Mouse (Mus musculus) C2C12 (cell line): Measurements from ENCODE around the gene Ssh2. TPM values are rescaled to one million over a fixed set of nuclear protein-coding genes. Genes with fewer than 3 reads are reported as not detected.

ENCODE experiments used
- H3K27me3 ChIP-seq: one replicate; pipeline ENCODE4 v1.6.1; 2011; ENCODE audit not compliant: control insufficient read depth, insufficient read depth, insufficient read length
- H3K36me3 ChIP-seq: one replicate; pipeline ENCODE4 v1.6.1; 2011; ENCODE audit not compliant: control insufficient read depth, insufficient read depth
- H3K4me3 ChIP-seq: one replicate; pipeline ENCODE4 v1.5.1; 2011; ENCODE audit warnings: mild to moderate bottlenecking, control low read depth; ENCODE audit not compliant: poor library complexity, insufficient read depth, severe bottlenecking
- H3K79me2 ChIP-seq: one replicate; pipeline ENCODE4 v1.6.1; 2011; ENCODE audit not compliant: control insufficient read depth, insufficient read depth
- H3K79me3 ChIP-seq: one replicate; pipeline ENCODE4 v1.6.1; 2011; ENCODE audit warnings: low read depth, control low read depth
- H3ac ChIP-seq: one replicate; pipeline ENCODE3; 2011; ENCODE audit warnings: low read depth; ENCODE audit not compliant: control insufficient read depth, insufficient read length
- CEBPB ChIP-seq: IDR thresholded peaks from one replicate; pipeline ENCODE4 v1.6.1; 2011; ENCODE audit warnings: low read depth, mild to moderate bottlenecking, control low read depth, moderate library complexity
- CTCF ChIP-seq: IDR thresholded peaks from one replicate; pipeline ENCODE4 v1.5.1; 2011; ENCODE audit not compliant: control insufficient read depth, insufficient read depth, insufficient read length
- FOSL1 ChIP-seq: IDR thresholded peaks from one replicate; pipeline ENCODE4 v1.8.0; 2011; ENCODE audit warnings: mild to moderate bottlenecking, low read length; ENCODE audit not compliant: poor library complexity, insufficient read depth, severe bottlenecking
- MAX ChIP-seq: IDR thresholded peaks from one replicate; pipeline ENCODE4 v1.6.1; 2011; ENCODE audit warnings: mild to moderate bottlenecking, control low read depth
- MYOD1 ChIP-seq: IDR thresholded peaks from one replicate; pipeline ENCODE4 v1.6.1; 2011; ENCODE audit warnings: low read depth; ENCODE audit not compliant: control insufficient read depth, insufficient read length
- MYOG ChIP-seq: IDR thresholded peaks from one replicate; pipeline ENCODE4 v1.6.1; 2011; ENCODE audit not compliant: control insufficient read depth, insufficient read length; ENCODE audit errors: extremely low read depth
- USF1 ChIP-seq: IDR thresholded peaks from one replicate; pipeline ENCODE4 v1.6.1; 2011; ENCODE audit warnings: low read depth, mild to moderate bottlenecking, control low read depth, moderate library complexity
- polyA plus RNA-seq: library from polyadenylated mRNA; unstranded; fragments of >200 nt; fragmentation: generic; extraction: Trizol; gene quantifications from one replicate; pipeline ENCODE4 v1.2.1, GENCODE M21; 2012; ENCODE audit warnings: missing spikeins

The Ssh2 gene
- polyA plus RNA-seq, 1 experiment, result 2.7 TPM

DNA sequence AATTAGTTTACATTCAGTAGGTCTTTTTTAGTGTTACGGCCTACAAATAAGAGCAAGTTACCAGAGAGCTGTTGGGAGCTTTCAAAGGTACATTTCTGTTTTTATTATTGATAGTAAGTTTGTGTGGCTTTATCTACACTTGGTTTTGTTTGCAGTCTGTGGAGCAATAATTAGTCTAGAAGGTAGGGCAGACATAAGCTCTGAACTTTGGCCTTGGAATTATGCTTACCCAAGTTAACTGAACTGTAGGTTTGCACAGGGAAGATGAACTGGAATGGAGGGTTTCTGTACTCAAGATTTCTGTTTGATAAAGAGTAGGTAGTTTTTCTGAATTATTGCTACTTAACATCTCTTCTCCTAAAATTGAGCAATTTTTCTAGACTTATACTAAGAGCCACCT, 141.8 kb downstream of the Ssh2 start:
- no peak overlapping the region for H3K4me3 ChIP-seq
- no peaks in the 10 kb centered on the region for H3K36me3 ChIP-seq
- no peaks in the 10 kb centered on the region for H3K79me2 ChIP-seq
- H3K27me3 ChIP-seq, result no peaks in the 10 kb centered on the region
- H3K79me3 ChIP-seq, result no peaks in the 10 kb centered on the region
- no peak for TF ChIP-seq CTCF
- no peak overlapping the region for H3ac ChIP-seq

DNA sequence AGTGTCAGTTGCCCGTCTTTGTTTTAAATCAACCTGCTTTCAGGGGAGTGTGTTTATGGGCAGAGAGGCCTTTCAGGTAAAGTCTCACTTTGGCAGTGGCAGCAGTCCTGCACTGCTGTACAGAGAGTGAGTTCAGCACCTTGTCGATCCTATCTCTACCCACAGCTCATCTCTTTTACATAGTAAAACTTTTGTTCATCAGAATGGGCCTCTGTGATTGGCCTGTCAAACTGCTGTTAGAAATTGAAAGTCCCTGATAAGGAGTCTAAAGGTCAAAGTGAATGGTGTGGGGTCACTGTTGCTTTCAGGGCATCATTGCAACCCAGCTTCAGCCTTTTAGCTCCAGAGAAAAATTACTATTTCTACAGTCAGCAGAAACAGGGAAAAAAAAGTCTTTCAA, 147.4 kb downstream of the Ssh2 start:
- H3K36me3 ChIP-seq, result no peaks in the 10 kb centered on the region
- TF ChIP-seq MYOD1 (no peak), USF1 (no peak), MYOG (no peak), CEBPB (no peak), MAX (no peak), FOSL1 (no peak), CTCF (no peak)
- no peak overlapping the region for H3K4me3 ChIP-seq
- no peaks in the 10 kb centered on the region for H3K27me3 ChIP-seq
- no peak overlapping the region for H3ac ChIP-seq
- no peaks in the 10 kb centered on the region for H3K79me2 ChIP-seq
- no peaks in the 10 kb centered on the region for H3K79me3 ChIP-seq

DNA sequence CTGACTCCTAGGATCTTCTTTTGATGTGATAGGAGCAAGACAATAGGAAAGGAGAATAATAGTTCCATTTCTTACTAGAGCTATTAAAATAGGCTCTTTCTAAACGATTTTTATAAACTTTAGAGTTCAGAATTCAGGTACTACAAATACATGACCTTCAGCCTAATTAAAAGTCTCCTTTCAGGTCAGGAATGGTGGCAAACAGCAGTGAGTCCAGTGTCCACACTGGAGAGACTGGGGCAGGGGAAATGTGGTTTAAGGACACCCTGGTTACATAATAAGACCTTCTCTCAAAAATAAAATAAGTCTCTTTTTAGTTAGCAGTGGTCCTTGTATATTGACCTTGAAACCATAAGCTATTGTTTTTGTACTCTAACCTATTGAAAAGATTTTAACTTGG, 148.3 kb downstream of the Ssh2 start:
- Histone ChIP-seq H3K27me3 (no peaks in the 10 kb centered on the region), H3K79me3 (no peaks in the 10 kb centered on the region), H3K36me3 (no peaks in the 10 kb centered on the region), H3K4me3 (no peak overlapping the region), H3ac (no peak overlapping the region), H3K79me2 (no peaks in the 10 kb centered on the region)
- TF ChIP-seq CEBPB, result no peak
- no peak for TF ChIP-seq CTCF
- no peak for TF ChIP-seq MAX
- TF ChIP-seq USF1, result no peak
- no peak for TF ChIP-seq FOSL1
- TF ChIP-seq MYOD1, result no peak
- TF ChIP-seq MYOG, result no peak

GRCm38 (mm10) chr11:77365706-77366386, 149.8 kb downstream of the Ssh2 start:
- H3K79me3 ChIP-seq, result no peaks in the 10 kb centered on the region
- H3K4me3 ChIP-seq, result no peak overlapping the region
- H3K27me3 ChIP-seq, result no peaks in the 10 kb centered on the region
- H3K36me3 ChIP-seq, result no peaks in the 10 kb centered on the region
- H3ac ChIP-seq, result no peak overlapping the region
- no peaks in the 10 kb centered on the region for H3K79me2 ChIP-seq
- TF ChIP-seq MAX (no peak), FOSL1 (no peak), CEBPB (no peak), CTCF (no peak), USF1 (no peak), MYOG (no peak)

GRCm38 (mm10) chr11:77367541-77368270, 151.6 kb downstream of the Ssh2 start:
- no peaks in the 10 kb centered on the region for H3K79me2 ChIP-seq
- no peaks in the 10 kb centered on the region for H3K36me3 ChIP-seq
- no peak overlapping the region for H3ac ChIP-seq
- H3K4me3 ChIP-seq, result no peak overlapping the region
- no peaks in the 10 kb centered on the region for H3K27me3 ChIP-seq
- no peaks in the 10 kb centered on the region for H3K79me3 ChIP-seq
- TF ChIP-seq CEBPB, result no peak
- no peak for TF ChIP-seq FOSL1

GRCm38 (mm10) chr11:77369188-77369840, 153.2 kb downstream of the Ssh2 start:
- Histone ChIP-seq H3K79me2 (no peaks in the 10 kb centered on the region), H3K27me3 (no peaks in the 10 kb centered on the region), H3K36me3 (no peaks in the 10 kb centered on the region), H3K4me3 (no peak overlapping the region), H3ac (no peak overlapping the region), H3K79me3 (no peaks in the 10 kb centered on the region)
- TF ChIP-seq FOSL1, result no peak
- no peak for TF ChIP-seq USF1
- no peak for TF ChIP-seq CEBPB
- no peak for TF ChIP-seq CTCF
- no peak for TF ChIP-seq MYOG
- no peak for TF ChIP-seq MAX
- no peak for TF ChIP-seq MYOD1
